ENCODE assay signal across 20 mouse cellular contexts in genomic region chr17:13573036-13573435, GRCm38 (mm10).
DNase-seq lines count a peak whose midpoint lies in the region; ATAC-seq lines count a peak whose summit lies in the region.
"Had no signal": no experiment of that assay in that cellular context is flagged by ENCODE, and none has a peak within 500 bp of the region (broad histone marks: within the 10 kb centered on the region; RNA-seq: fewer than 3 reads in every experiment).

No protein-coding gene starts in this region.

- H3K9me3 ChIP-seq in midbrain, embryonic 10.5 days (replicated peaks), result no peaks in the 10 kb centered on the region
- no peaks in the 10 kb centered on the region for H3K9me3 ChIP-seq in midbrain, embryonic 11.5 days (ENCODE audit: control insufficient read depth, low read length)
- no peaks in the 10 kb centered on the region for H3K9me3 ChIP-seq in midbrain, embryonic 12.5 days
- no peaks in the 10 kb centered on the region for H3K9me3 ChIP-seq in hindbrain, embryonic 16.5 days (ENCODE audit: control insufficient read depth, low read length)
- H3K9me3 ChIP-seq: heart, embryonic 13.5 days; hindbrain, embryonic 12.5 days; limb, embryonic 15.5 days; neural tube, embryonic 13.5 days; stomach, embryonic 15.5 days had no signal

- DNase-seq in midbrain, embryonic 10.5 days (ENCODE audit: low spot score), result no peak
- DNase-seq in midbrain, embryonic 11.5 days (ENCODE audit: low spot score, missing footprints), result no peak
- peak; percentile 34 to 41 for DNase-seq in thymus, adult 18-20 months
- DNase-seq in cerebellum, adult 8-10 months, result no peak
- DNase-seq in cerebellum, adult 9-11 months, result no peak
- no peak for DNase-seq in urinary bladder, postnatal 25 days (ENCODE audit: low spot score)
- DNase-seq: adrenal gland, adult 8-10 months; cerebellum, postnatal 14 days; gastrocnemius, postnatal 25 days; kidney, adult 8-10 months; kidney, postnatal 4 days; lung, adult 2 months had no signal

- no peak overlapping the region for H3K9ac ChIP-seq in midbrain, embryonic 11.5 days (ENCODE audit: low read length)
- no peak overlapping the region for H3K9ac ChIP-seq in midbrain, embryonic 12.5 days (replicated peaks)
- no peak overlapping the region for H3K9ac ChIP-seq in hindbrain, embryonic 16.5 days (ENCODE audit: low read depth, low read length)
- H3K9ac ChIP-seq: heart, embryonic 13.5 days; hindbrain, embryonic 12.5 days; limb, embryonic 15.5 days; neural tube, embryonic 13.5 days; stomach, embryonic 15.5 days had no signal

- H3K36me3 ChIP-seq in midbrain, embryonic 10.5 days, result no peaks in the 10 kb centered on the region
- no peaks in the 10 kb centered on the region for H3K36me3 ChIP-seq in midbrain, embryonic 11.5 days (ENCODE audit: control insufficient read depth, insufficient read depth, low read length)
- H3K36me3 ChIP-seq in midbrain, embryonic 12.5 days, result no peaks in the 10 kb centered on the region
- no peaks in the 10 kb centered on the region for H3K36me3 ChIP-seq in hindbrain, embryonic 16.5 days (ENCODE audit: control insufficient read depth, insufficient read depth, low read length)
- H3K36me3 ChIP-seq: heart, embryonic 13.5 days; hindbrain, embryonic 12.5 days; limb, embryonic 15.5 days; neural tube, embryonic 13.5 days; stomach, embryonic 15.5 days had no signal

- no peaks in the 10 kb centered on the region for H3K27me3 ChIP-seq in midbrain, embryonic 10.5 days (ENCODE audit: low read depth, poor library complexity, severe bottlenecking)
- no peaks in the 10 kb centered on the region for H3K27me3 ChIP-seq in midbrain, embryonic 11.5 days (ENCODE audit: control insufficient read depth, insufficient read depth, low read length)
- H3K27me3 ChIP-seq in midbrain, embryonic 12.5 days, result no peaks in the 10 kb centered on the region
- no peaks in the 10 kb centered on the region for H3K27me3 ChIP-seq in hindbrain, embryonic 16.5 days (replicated peaks; ENCODE audit: control insufficient read depth, insufficient read depth, low read length)
- H3K27me3 ChIP-seq: heart, embryonic 13.5 days; hindbrain, embryonic 12.5 days; limb, embryonic 15.5 days; megakaryocyte, embryonic 14.5 days; neural tube, embryonic 13.5 days; stomach, embryonic 15.5 days had no signal

- 0 out of 2 replicates have a peak overlapping the region, but pooled peaks have one; percentile 46 for H3K27ac ChIP-seq in midbrain, embryonic 10.5 days (replicated peaks)
- no peak overlapping the region for H3K27ac ChIP-seq in midbrain, embryonic 11.5 days (ENCODE audit: low read depth, low read length)
- peak overlapping the region; percentile 68 for H3K27ac ChIP-seq in midbrain, embryonic 12.5 days (replicated peaks)
- H3K27ac ChIP-seq in hindbrain, embryonic 16.5 days (ENCODE audit: low read depth, low read length), result no peak overlapping the region
- H3K27ac ChIP-seq: hindbrain, embryonic 12.5 days; limb, embryonic 15.5 days; neural tube, embryonic 13.5 days had no signal

- peaks cover 15% of the 10 kb centered on the region for H3K4me1 ChIP-seq in midbrain, embryonic 10.5 days
- H3K4me1 ChIP-seq in midbrain, embryonic 11.5 days (ENCODE audit: control insufficient read depth, insufficient read depth, low read length), result no peaks in the 10 kb centered on the region
- H3K4me1 ChIP-seq in midbrain, embryonic 12.5 days, result peaks cover 33% of the 10 kb centered on the region
- H3K4me1 ChIP-seq in hindbrain, embryonic 16.5 days (ENCODE audit: control insufficient read depth, insufficient read depth, low read depth, low read length), result peaks cover 14% of the 10 kb centered on the region
- H3K4me1 ChIP-seq: limb, embryonic 15.5 days; megakaryocyte, embryonic 14.5 days; stomach, embryonic 15.5 days had no signal

- ATAC-seq in midbrain, embryonic 11.5 days (ENCODE audit: low FRiP score), result no peak
- ATAC-seq in midbrain, embryonic 12.5 days (ENCODE audit: low FRiP score, low read depth), result no peak
- ATAC-seq in hindbrain, embryonic 16.5 days, result no peak

- no peak overlapping the region for H3K4me3 ChIP-seq in midbrain, embryonic 10.5 days
- no peak overlapping the region for H3K4me3 ChIP-seq in midbrain, embryonic 11.5 days (ENCODE audit: low read depth, low read length)
- no peak overlapping the region for H3K4me3 ChIP-seq in midbrain, embryonic 12.5 days
- no peak overlapping the region for H3K4me3 ChIP-seq in hindbrain, embryonic 16.5 days (ENCODE audit: low read length)
- H3K4me3 ChIP-seq: heart, embryonic 13.5 days; hindbrain, embryonic 12.5 days; limb, embryonic 15.5 days; megakaryocyte, embryonic 14.5 days; neural tube, embryonic 13.5 days; stomach, embryonic 15.5 days had no signal

- H3K4me2 ChIP-seq in midbrain, embryonic 11.5 days, result no peak overlapping the region
- H3K4me2 ChIP-seq in midbrain, embryonic 12.5 days (replicated peaks), result no peak overlapping the region
- no peak overlapping the region for H3K4me2 ChIP-seq in hindbrain, embryonic 16.5 days (ENCODE audit: low read length)
- H3K4me2 ChIP-seq: heart, embryonic 13.5 days; hindbrain, embryonic 12.5 days; limb, embryonic 15.5 days; neural tube, embryonic 13.5 days; stomach, embryonic 15.5 days had no signal

- 81% methylated on average over 9 of the region's 9 CpGs for WGBS in midbrain, embryonic 10.5 days
- WGBS in midbrain, embryonic 11.5 days, result 80% methylated on average over 9 of the region's 9 CpGs
- WGBS in midbrain, embryonic 12.5 days, result 65% methylated on average over 9 of the region's 9 CpGs
- WGBS in hindbrain, embryonic 16.5 days, result 57% methylated on average over 9 of the region's 9 CpGs

Comparison
In these comparisons a context has a peak if more than half of its experiments do, and no peak if none do; other contexts are left out.
1. H3K27ac ChIP-seq: peak in midbrain, embryonic 10.5 days (single experiment) and midbrain, embryonic 12.5 days (single experiment); none in midbrain, embryonic 11.5 days (single experiment) and hindbrain, embryonic 16.5 days (single experiment).
2. DNase-seq: peak in thymus, adult 18-20 months (2 of 2); none in midbrain, embryonic 10.5 days (single experiment), midbrain, embryonic 11.5 days (single experiment), cerebellum, adult 8-10 months (single experiment), cerebellum, adult 9-11 months (single experiment) and urinary bladder, postnatal 25 days (single experiment).